Mouse (Mus musculus) bone marrow macrophage, adult 2 months (primary cell): ENCODE data around the gene Capn8. TPM values are rescaled to one million over a fixed set of nuclear protein-coding genes. Genes with fewer than 3 reads are reported as not detected.

ENCODE experiments used
- H3K27ac ChIP-seq: 2 replicates; pipeline ENCODE4 v1.5.1; 2012; ENCODE audit warnings: low read depth, low read length; ENCODE audit not compliant: insufficient read depth
- H3K4me1 ChIP-seq: 2 replicates; pipeline ENCODE4 v1.6.1; 2012; ENCODE audit warnings: low read length; ENCODE audit not compliant: control insufficient read depth, insufficient read depth
- H3K4me3 ChIP-seq: 2 replicates; pipeline ENCODE4 v1.5.1; 2012; ENCODE audit warnings: mild to moderate bottlenecking, low read length, moderate library complexity; ENCODE audit not compliant: insufficient read depth
- CTCF ChIP-seq: IDR thresholded peaks from 2 replicates; pipeline ENCODE4 v1.5.1; 2012; ENCODE audit warnings: low read depth, mild to moderate bottlenecking, low read length, moderate library complexity
- POLR2A ChIP-seq: IDR thresholded peaks from 2 replicates; pipeline ENCODE4 v1.6.1; 2012; ENCODE audit warnings: mild to moderate bottlenecking, low read depth, low read length, borderline replicate concordance
- polyA plus RNA-seq: library from polyadenylated mRNA; stranded (reverse); fragments of >200 nt; gene quantifications from 2 replicates; pipeline ENCODE4 v1.2.4, GENCODE M21; 2012; ENCODE audit not compliant: missing spikeins, insufficient read depth, insufficient read length

The Capn8 gene
- polyA plus RNA-seq = not detected in 2 replicates

GRCm38 (mm10) chr1:182564408-182565120 lies at the start of gene Capn8:
Gene Capn8 (plus strand): TSS chr1:182565007.
- Histone ChIP-seq H3K4me1 (peaks cover 24% of the 10 kb centered on the region), H3K27ac (no peak within 1 kb of the TSS), H3K4me3 (no peak within 1 kb of the TSS)
- TF ChIP-seq POLR2A (no peak), CTCF (no peak)

GRCm38 (mm10) chr1:182516758-182517676 lies 47.8 kb upstream of the Capn8 start, which contains the start of gene Capn2:
Gene Capn2 (minus strand): TSS chr1:182517608.
- peaks cover 56% of the 10 kb centered on the region for H3K4me1 ChIP-seq
- peak within 1 kb of the TSS; percentile 43 for H3K27ac ChIP-seq
- H3K4me3 ChIP-seq = peak within 1 kb of the TSS; percentile 95
- no peak for TF ChIP-seq POLR2A
- TF ChIP-seq CTCF = peak; percentile 23; the same call in 1 of the 2 replicates

GRCm38 (mm10) chr1:182517677-182518011 lies 47.2 kb upstream of the Capn8 start:
- Histone ChIP-seq H3K27ac (no peak overlapping the region), H3K4me1 (peaks cover 50% of the 10 kb centered on the region)
- TF ChIP-seq CTCF (no peak), POLR2A (no peak)

GRCm38 (mm10) chr1:182518143-182518680 lies 46.6 kb upstream of the Capn8 start:
- no peak for TF ChIP-seq POLR2A
- no peak for TF ChIP-seq CTCF
- Histone ChIP-seq H3K4me3 (no peak overlapping the region), H3K4me1 (peaks cover 45% of the 10 kb centered on the region), H3K27ac (no peak overlapping the region)

More at GRCm38 (mm10) chr1:182517677-182518011, 47.2 kb upstream of the Capn8 start:
- peak overlapping the region; percentile 95 for H3K4me3 ChIP-seq

- peaks cover 39% of the 10 kb centered on the region for H3K4me1 ChIP-seq
- H3K27ac ChIP-seq = no peak overlapping the region
- TF ChIP-seq POLR2A = no peak
- no peak for TF ChIP-seq CTCF
- H3K4me3 ChIP-seq = no peak overlapping the region
These were observed 46.0 kb upstream of the Capn8 start for GRCm38 (mm10) chr1:182518811-182519210.

- H3K4me1 ChIP-seq = peaks cover 35% of the 10 kb centered on the region
- H3K27ac ChIP-seq = no peak overlapping the region
- no peak overlapping the region for H3K4me3 ChIP-seq
- TF ChIP-seq CTCF = no peak
- TF ChIP-seq POLR2A = no peak
These were observed 45.5 kb upstream of the Capn8 start for GRCm38 (mm10) chr1:182519341-182519740.

- H3K27ac ChIP-seq = no peak overlapping the region
- TF ChIP-seq POLR2A (no peak; the same call in 1 of the 2 replicates), CTCF (no peak)
- H3K4me1 ChIP-seq = peaks cover 28% of the 10 kb centered on the region
- H3K4me3 ChIP-seq = no peak overlapping the region
These were observed 44.5 kb upstream of the Capn8 start for GRCm38 (mm10) chr1:182520091-182520937.

GRCm38 (mm10) chr1:182520938-182521500 lies 43.8 kb upstream of the Capn8 start:
- Histone ChIP-seq H3K27ac (no peak overlapping the region), H3K4me1 (peaks cover 21% of the 10 kb centered on the region), H3K4me3 (no peak overlapping the region)
- no peak for TF ChIP-seq CTCF
- no peak for TF ChIP-seq POLR2A

- Histone ChIP-seq H3K4me3 (no peak overlapping the region), H3K27ac (no peak overlapping the region), H3K4me1 (peaks cover 26% of the 10 kb centered on the region)
- TF ChIP-seq CTCF (no peak), POLR2A (no peak)
These were observed 41.8 kb upstream of the Capn8 start for GRCm38 (mm10) chr1:182522961-182523360.
